Mouse (Mus musculus) stomach, embryonic 14.5 days (tissue): Measurements from ENCODE around the gene Trappc10. TPM values are rescaled to one million over a fixed set of nuclear protein-coding genes. Genes with fewer than 3 reads are reported as not detected.
A peak's percentile ranks its signal among the peaks of the same experiment; 100 is the strongest.

Experiments used
- ATAC-seq: fragments of 200-750 bp; cut with Nextera tagmentation; 2 replicates; pipeline ENCODE4 v1.8.0; 2017; ENCODE audit warnings: low read depth, moderate TSS enrichment; ENCODE audit not compliant: insufficient number of reproducible peaks, insufficient read depth, low FRiP score
- H3K27ac ChIP-seq: fragments of 300-500 bp; sonication (generic); 2 replicates; pipeline ENCODE4 v1.5.1; 2014; ENCODE audit warnings: mild to moderate bottlenecking, low read length, moderate library complexity, mixed read lengths
- H3K27me3 ChIP-seq: fragments of 300-500 bp; sonication (generic); 2 replicates; pipeline ENCODE4 v1.6.1; 2014; ENCODE audit warnings: low read length, control low read depth, mixed read lengths; ENCODE audit not compliant: control insufficient read depth, insufficient read depth
- H3K36me3 ChIP-seq: fragments of 300-500 bp; sonication (generic); 2 replicates; pipeline ENCODE4 v1.6.1; 2014; ENCODE audit warnings: mild to moderate bottlenecking, control low read depth, low read length, moderate library complexity, mixed read lengths; ENCODE audit not compliant: control insufficient read depth, insufficient read depth
- H3K4me1 ChIP-seq: fragments of 300-500 bp; sonication (generic); 2 replicates; pipeline ENCODE4 v1.6.1; 2014; ENCODE audit warnings: low read length, control low read depth, mixed read lengths; ENCODE audit not compliant: control insufficient read depth, insufficient read depth
- H3K4me2 ChIP-seq: fragments of 300-500 bp; sonication (generic); replicated peaks from 2 replicates; pipeline ENCODE4 v1.6.1; 2014; ENCODE audit warnings: low read depth, low read length, control low read depth
- H3K4me3 ChIP-seq: fragments of 300-500 bp; sonication (generic); 2 replicates; pipeline ENCODE4 v1.5.1; 2014; ENCODE audit warnings: low read depth, low read length, control low read depth
- H3K9ac ChIP-seq: fragments of 300-500 bp; sonication (generic); replicated peaks from 2 replicates; pipeline ENCODE4 v1.6.1; 2014; ENCODE audit warnings: low read depth, mild to moderate bottlenecking, control low read depth, low read length, moderate library complexity, mixed read lengths
- H3K9me3 ChIP-seq: fragments of 300-500 bp; sonication (generic); 2 replicates; pipeline ENCODE4 v1.6.1; 2016; ENCODE audit warnings: low read depth, low read length, control low read depth; ENCODE audit not compliant: control insufficient read depth
- WGBS: fragments of 180-500 bp; shearing (Covaris S2); extraction: QIAGEN DNeasy Blood & Tissue Kit; methylation state at CpG from one replicate; pipeline ENCODE4 v1.1.7; 2014; 5-methylcytosine and 5-hydroxymethylcytosine counted together
- polyA plus RNA-seq: library from polyadenylated mRNA; unstranded; fragments of >200 nt; fragmentation: Nextera tagmentation; extraction: Ambion mirVana; gene quantifications from 2 replicates; pipeline ENCODE4 v1.2.1, GENCODE M21; 2014

The Trappc10 gene
- polyA plus RNA-seq, 1 experiment from 2014 or later, result 14.7 TPM

DNA sequence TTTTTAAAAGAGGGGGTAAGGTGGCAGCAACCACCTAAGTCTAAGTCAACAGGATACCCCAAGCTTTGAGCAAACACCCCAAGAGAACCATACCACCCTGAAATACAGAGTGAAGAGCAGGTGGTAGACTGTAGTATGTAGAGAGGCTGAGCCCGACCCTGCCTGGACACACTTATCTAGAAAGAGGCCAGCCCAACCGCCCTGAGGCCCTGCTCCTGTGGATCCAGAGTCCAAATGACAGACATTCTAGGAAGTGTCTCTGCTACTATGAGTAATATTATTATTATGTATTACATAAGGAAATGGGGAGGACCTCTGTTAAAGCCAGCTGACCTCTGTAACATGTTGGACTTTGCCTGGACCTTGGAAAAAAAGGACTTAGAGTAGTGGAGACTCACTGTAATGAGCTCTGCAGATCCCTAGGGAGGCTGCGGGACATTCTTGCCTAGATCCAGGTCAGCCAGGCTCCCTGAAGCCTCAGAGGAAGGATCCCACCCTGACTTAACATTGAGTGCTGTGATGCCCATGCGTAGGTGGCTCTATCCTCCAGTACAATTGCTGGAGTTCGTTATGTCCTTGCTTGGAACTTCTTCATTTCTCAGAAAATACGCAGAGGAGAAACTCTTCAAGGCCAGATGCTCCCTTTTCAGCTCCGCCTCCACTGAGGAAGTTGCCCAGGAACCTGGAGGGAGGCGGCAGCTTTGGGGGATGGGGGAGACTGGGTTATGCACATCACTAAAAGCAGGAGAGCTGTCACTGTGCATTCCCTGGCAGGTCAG, 100.5 kb downstream of the Trappc10 start:
- H3K27me3 ChIP-seq, result no peaks in the 10 kb centered on the region
- no peaks in the 10 kb centered on the region for H3K9me3 ChIP-seq
- no peak overlapping the region for H3K4me2 ChIP-seq
- H3K4me1 ChIP-seq, result peaks cover 10% of the 10 kb centered on the region; the same call in 1 of the 2 replicates
- H3K9ac ChIP-seq, result no peak overlapping the region
- H3K36me3 ChIP-seq, result no peaks in the 10 kb centered on the region
- no peak for ATAC-seq
- no peak overlapping the region for H3K4me3 ChIP-seq
- WGBS, result 42% methylated on average over 8 of the region's 8 CpGs
- H3K27ac ChIP-seq, result no peak overlapping the region

DNA sequence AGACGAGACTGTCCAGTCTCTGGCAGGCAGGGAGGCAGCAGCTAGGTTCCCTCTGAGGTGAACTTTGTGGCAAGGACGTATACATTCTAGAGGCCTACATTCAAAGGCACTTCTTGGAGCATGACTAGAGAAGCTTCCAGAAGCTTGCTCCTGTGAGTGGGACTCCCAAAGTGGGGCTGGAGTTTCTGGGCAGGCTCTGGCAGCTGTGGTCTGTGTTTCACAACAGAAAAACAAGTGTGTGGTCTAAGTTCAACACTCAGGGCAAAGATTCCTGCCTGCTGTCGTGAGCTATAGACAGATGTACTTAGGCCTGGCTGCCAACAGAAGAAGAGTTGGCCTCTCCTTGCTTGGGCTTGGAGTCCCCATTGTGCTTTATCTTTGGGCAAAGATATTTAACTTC, 103.6 kb downstream of the Trappc10 start:
- Histone ChIP-seq H3K4me2 (no peak overlapping the region), H3K27ac (no peak overlapping the region), H3K9me3 (no peaks in the 10 kb centered on the region), H3K27me3 (no peaks in the 10 kb centered on the region), H3K9ac (no peak overlapping the region), H3K36me3 (no peaks in the 10 kb centered on the region), H3K4me3 (no peak overlapping the region), H3K4me1 (peaks cover 16% of the 10 kb centered on the region; the same call in 1 of the 2 replicates)
- ATAC-seq, result no peak
- 73% methylated on average over 3 of the region's 3 CpGs for WGBS

DNA sequence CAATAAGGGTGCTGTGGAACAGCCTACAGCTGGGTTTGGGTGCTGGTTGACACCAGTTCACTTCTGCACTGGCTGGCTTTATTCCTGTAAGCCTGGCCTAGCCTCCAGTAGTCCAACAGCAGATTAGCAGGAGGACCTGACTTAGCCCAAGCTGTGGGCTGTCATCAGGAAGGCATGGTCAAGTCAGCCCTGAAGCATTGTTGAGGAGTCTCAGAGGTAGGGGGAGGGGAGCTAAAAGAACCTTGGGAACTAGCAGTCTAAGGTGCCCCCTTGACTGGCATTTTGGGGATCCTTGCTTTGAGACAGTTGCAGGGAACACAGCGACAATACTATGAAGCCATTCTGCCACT, 104.2 kb downstream of the Trappc10 start:
- ATAC-seq, result no peak
- Histone ChIP-seq H3K27ac (no peak overlapping the region), H3K4me2 (no peak overlapping the region), H3K4me3 (no peak overlapping the region), H3K9ac (no peak overlapping the region), H3K36me3 (no peaks in the 10 kb centered on the region), H3K9me3 (no peaks in the 10 kb centered on the region), H3K4me1 (peaks cover 22% of the 10 kb centered on the region; the same call in 1 of the 2 replicates), H3K27me3 (no peaks in the 10 kb centered on the region)
- WGBS, result 89% methylated on average over 1 of the region's 1 CpGs

DNA sequence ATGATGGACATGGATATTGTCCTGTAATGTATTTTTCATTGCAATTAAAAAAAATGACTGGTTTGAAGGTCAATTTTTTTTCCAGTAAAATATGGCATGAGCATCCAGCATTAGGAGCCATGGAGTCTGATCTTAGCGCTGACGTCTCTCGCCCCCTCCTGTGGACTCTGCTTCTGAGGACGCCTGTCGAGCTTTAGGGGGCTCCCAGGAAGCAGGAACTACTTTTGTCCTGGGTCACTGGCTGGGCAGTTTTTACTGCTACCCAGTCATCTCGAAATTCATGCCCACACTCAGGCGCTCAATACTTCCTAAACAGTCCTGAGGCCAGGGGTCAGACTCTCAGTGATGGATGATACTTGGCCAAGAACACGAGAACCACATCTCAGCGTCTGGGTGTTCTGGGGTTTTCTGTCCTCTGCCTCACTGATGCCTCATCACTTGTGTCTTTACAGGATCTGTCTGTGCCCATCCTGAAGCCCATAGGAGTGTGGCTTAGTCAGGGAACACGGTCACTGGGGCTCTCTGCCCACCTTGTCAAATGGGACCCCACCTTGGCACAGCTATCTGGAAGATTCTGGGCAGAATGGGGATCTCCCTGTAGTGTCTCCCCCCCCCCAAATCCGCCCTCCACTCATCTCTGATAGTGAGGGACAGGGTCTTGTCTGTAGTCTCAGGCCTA, 104.7 kb downstream of the Trappc10 start:
- H3K27ac ChIP-seq, result peak overlapping the region; percentile 88; the same call in 1 of the 2 replicates
- ATAC-seq, result no peak
- no peak overlapping the region for H3K4me2 ChIP-seq
- H3K27me3 ChIP-seq, result no peaks in the 10 kb centered on the region
- H3K9me3 ChIP-seq, result no peaks in the 10 kb centered on the region
- H3K4me3 ChIP-seq, result no peak overlapping the region
- 65% methylated on average over 11 of the region's 11 CpGs for WGBS
- H3K4me1 ChIP-seq, result peaks cover 25% of the 10 kb centered on the region
- no peaks in the 10 kb centered on the region for H3K36me3 ChIP-seq
- no peak overlapping the region for H3K9ac ChIP-seq

DNA sequence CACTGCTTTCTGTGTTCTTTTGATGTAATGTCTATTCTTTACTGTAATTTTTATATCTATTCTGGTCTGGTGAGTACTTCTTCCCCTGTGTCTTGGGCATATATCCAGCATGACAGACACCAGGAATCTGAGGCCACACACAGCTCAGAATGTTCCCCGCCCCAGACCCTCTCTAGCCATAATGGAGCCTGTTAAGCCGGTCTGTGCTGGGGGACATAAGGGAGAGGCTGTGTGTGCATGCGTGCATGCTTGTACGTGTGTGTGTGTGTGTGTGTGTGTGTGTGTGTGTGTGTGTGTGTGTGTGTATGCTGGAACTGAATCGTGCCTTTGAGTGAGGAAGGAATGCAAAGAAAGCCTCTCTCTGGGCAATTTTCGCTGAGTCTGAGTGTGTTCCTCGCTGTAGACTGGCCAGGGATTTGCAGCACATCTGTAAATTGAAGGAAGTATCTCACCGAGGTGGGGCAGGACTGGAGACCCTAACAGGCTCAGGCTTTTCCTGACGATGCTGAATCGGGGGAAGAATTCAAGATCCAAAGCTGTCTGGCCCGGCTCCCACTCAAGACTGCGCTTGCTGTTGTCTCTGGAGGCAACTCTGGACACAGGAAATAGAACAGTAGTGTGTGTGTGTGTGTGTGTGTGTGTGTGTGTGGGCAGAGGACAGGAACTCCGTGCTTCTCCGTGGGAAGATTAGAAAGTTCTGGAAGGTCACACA, 105.5 kb downstream of the Trappc10 start:
- Histone ChIP-seq H3K4me1 (peaks cover 31% of the 10 kb centered on the region), H3K4me2 (no peak overlapping the region; the same call in 1 of the 2 replicates), H3K27ac (peak overlapping the region; percentile 88), H3K9ac (no peak overlapping the region), H3K36me3 (no peaks in the 10 kb centered on the region), H3K27me3 (no peaks in the 10 kb centered on the region), H3K4me3 (no peak overlapping the region), H3K9me3 (no peaks in the 10 kb centered on the region)
- peak; percentile 83 for ATAC-seq
- WGBS, result 18% methylated on average over 14 of the region's 14 CpGs

DNA sequence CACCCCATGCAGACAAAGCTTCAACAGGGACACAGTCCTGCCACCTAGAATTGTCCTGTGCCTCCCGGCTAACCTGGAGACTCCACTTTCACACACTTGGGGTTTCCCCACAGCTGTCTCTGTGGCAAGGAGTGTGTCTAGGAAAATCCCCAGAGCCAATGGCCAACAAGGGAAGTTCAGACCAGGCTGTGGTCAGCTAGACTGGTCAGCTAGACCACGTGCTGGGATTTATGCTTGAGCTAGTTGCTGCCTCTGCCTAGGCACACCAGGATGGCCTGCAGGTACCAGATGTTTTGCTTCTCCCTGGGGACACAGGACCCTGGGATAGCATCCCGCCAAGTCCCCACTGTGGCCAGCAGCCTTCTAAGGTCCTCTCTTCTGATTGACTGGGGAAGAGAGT, 107.2 kb downstream of the Trappc10 start:
- H3K27ac ChIP-seq, result no peak overlapping the region
- no peaks in the 10 kb centered on the region for H3K36me3 ChIP-seq
- no peaks in the 10 kb centered on the region for H3K27me3 ChIP-seq
- H3K4me3 ChIP-seq, result no peak overlapping the region
- H3K4me1 ChIP-seq, result peaks cover 31% of the 10 kb centered on the region
- WGBS, result 88% methylated on average over 3 of the region's 3 CpGs
- no peak for ATAC-seq
- H3K4me2 ChIP-seq, result no peak overlapping the region
- H3K9me3 ChIP-seq, result no peaks in the 10 kb centered on the region
- no peak overlapping the region for H3K9ac ChIP-seq

Other genes with a start within 250 kb of the Trappc10 start
- gene Pfkl, start 234.6 kb downstream of the Trappc10 start, polyA plus RNA-seq, result 161 and 196 TPM in 2 replicates
- 0.71 TPM in 1 of 2 replicates, not detected in the other for gene Dnmt3l, start 202.7 kb downstream of the Trappc10 start, polyA plus RNA-seq
- gene Aire, start 201.0 kb downstream of the Trappc10 start, polyA plus RNA-seq, result 0.27 and 0.56 TPM in 2 replicates
- 5.6 and 6.1 TPM in 2 replicates for gene Icosl, start 175.3 kb downstream of the Trappc10 start, polyA plus RNA-seq
- 18.2 and 20.5 TPM in 2 replicates for gene D10Jhu81e, start 74.9 kb downstream of the Trappc10 start, polyA plus RNA-seq
- gene Pwp2, start 59.5 kb downstream of the Trappc10 start, polyA plus RNA-seq, result 14.0 and 14.1 TPM in 2 replicates
- 41.9 and 54.3 TPM in 2 replicates for gene Agpat3, start 107.8 kb upstream of the Trappc10 start, polyA plus RNA-seq
- gene Rrp1, start 168.4 kb upstream of the Trappc10 start, polyA plus RNA-seq, result 213 and 240 TPM in 2 replicates
- 419 and 443 TPM in 2 replicates for gene Cstb, start 181.0 kb upstream of the Trappc10 start, polyA plus RNA-seq
- 6.5 and 7.1 TPM in 2 replicates for gene Pdxk, start 220.3 kb upstream of the Trappc10 start, polyA plus RNA-seq